Mouse (Mus musculus): ENCODE measurements around the gene Serinc2. TPM values are rescaled to one million over a fixed set of nuclear protein-coding genes. Genes with fewer than 3 reads are reported as not detected.

The Serinc2 gene
- polyA plus RNA-seq, 1 experiment = 356 TPM

DNA sequence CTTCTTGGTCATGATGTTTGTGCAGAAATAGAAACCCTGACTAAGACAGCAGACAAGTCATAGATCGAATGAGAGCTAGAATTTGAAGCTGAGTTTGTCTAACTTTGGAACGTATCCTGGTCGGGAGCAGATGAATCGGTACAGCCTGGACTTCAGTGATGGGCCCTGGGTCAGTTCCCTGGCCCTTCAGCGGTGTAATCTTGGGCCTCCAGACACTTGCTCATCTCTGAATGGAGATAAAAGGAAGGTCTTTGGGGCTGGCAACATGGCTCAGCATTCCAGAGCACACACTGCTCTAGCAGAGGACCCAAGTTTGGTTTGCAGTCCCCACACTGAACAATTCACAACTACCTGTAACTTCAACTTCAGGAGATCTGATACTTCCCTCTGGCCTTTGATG, 36.0 kb downstream of the Serinc2 start:
- Histone ChIP-seq H3K4me3 (ENCODE audit: low read depth, low read length) (no peak overlapping the region), H3K4me1 (ENCODE audit: control insufficient read depth, insufficient read depth, insufficient read length, low read length) (no peaks in the 10 kb centered on the region; the same call in 1 of the 2 replicates), H3K27me3 (ENCODE audit: control insufficient read depth, insufficient read depth, low read length) (no peaks in the 10 kb centered on the region), H3K27ac (ENCODE audit: insufficient read depth, low read depth, low read length) (no peak overlapping the region), H3K36me3 (ENCODE audit: control insufficient read depth, insufficient read depth, low read length) (no peaks in the 10 kb centered on the region)
- WGBS = 88% methylated on average over 5 of the region's 5 CpGs
- TF ChIP-seq CTCF (IDR thresholded peaks at IDR 0.05; ENCODE audit: extremely low read depth, insufficient read length, insufficient replicate concordance, low read depth, low read length) (no peak), POLR2A (IDR thresholded peaks at IDR 0.05; ENCODE audit: low read depth, low read length) (no peak)

DNA sequence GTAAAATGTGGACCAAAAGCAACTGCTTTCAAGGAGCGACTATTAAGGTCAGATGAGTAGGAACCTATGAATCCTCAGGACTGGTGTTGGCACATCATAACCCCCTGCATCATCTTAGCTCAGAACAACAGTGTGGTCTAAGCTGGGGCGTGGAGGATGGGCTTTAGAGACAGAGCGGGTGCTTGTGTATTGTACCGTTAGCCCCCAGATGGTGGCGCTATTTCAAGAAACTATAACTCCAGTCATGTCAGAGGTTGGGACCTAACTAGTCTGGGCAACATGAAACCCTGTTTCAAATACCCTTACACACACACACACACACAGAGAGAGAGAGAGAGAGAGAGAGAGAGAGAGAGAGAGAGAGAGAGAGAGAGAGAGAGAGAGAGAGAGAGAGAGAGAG, 38.3 kb downstream of the Serinc2 start:
- H3K36me3 ChIP-seq (ENCODE audit: control insufficient read depth, insufficient read depth, low read length) = no peaks in the 10 kb centered on the region
- H3K27ac ChIP-seq (ENCODE audit: insufficient read depth, low read depth, low read length) = no peak overlapping the region
- 38% methylated on average over 5 of the region's 5 CpGs for WGBS
- no peaks in the 10 kb centered on the region for H3K4me1 ChIP-seq (ENCODE audit: control insufficient read depth, insufficient read depth, insufficient read length, low read length)
- H3K4me3 ChIP-seq (ENCODE audit: low read depth, low read length) = no peak overlapping the region
- H3K27me3 ChIP-seq (ENCODE audit: control insufficient read depth, insufficient read depth, low read length) = no peaks in the 10 kb centered on the region
- no peak for TF ChIP-seq CTCF (IDR thresholded peaks at IDR 0.05; ENCODE audit: extremely low read depth, insufficient read length, insufficient replicate concordance, low read depth, low read length)
- TF ChIP-seq POLR2A (IDR thresholded peaks at IDR 0.05; ENCODE audit: low read depth, low read length) = no peak

DNA sequence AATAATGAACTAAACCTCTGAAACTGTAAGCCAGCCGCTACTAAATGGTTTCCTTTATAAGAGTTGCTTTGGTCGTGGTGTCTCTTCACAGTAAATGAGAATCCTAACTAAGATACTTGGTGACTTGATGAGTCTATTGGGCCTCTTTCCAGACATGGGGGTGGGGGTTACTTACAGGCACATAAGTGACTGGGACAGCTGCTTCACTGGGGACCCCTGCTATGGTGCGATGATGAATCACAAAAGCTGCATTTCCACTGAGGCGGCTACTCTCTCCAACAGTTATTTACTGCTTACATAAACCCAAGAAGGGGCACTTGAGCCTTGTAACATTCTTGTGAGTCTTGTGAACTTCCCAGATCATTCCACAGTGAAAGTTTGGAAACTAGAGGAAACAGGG, 41.4 kb downstream of the Serinc2 start:
- H3K27ac ChIP-seq (ENCODE audit: insufficient read depth, low read depth, low read length) = no peak overlapping the region
- no peak overlapping the region for H3K4me3 ChIP-seq (ENCODE audit: low read depth, low read length)
- 77% methylated on average over 4 of the region's 4 CpGs for WGBS

DNA sequence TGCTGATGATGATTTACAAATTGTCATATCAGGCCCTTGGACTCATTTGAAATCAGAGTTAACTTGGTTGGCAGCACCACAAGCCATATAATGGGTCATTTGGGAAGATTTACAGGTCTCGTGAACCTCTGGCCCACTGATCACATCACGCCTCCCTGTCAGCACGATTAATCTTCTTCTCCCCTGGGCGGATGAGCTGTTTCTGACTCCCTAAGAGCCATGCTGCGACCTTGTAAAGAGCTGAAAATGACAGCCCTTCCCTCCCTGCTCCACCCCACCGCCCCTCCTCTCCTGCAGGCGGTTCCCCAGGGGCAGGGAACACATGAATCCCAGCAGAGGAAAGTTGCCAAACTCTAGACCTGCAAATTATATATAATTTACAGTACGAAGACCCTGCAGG, 42.6 kb downstream of the Serinc2 start:
- no peaks in the 10 kb centered on the region for H3K36me3 ChIP-seq (ENCODE audit: control insufficient read depth, insufficient read depth, low read length)
- no peak overlapping the region for H3K27ac ChIP-seq (ENCODE audit: insufficient read depth, low read depth, low read length)
- TF ChIP-seq CTCF (IDR thresholded peaks at IDR 0.05; ENCODE audit: extremely low read depth, insufficient read length, insufficient replicate concordance, low read depth, low read length) (no peak), POLR2A (IDR thresholded peaks at IDR 0.05; ENCODE audit: low read depth, low read length) (no peak)
- H3K27me3 ChIP-seq (ENCODE audit: control insufficient read depth, insufficient read depth, low read length) = no peaks in the 10 kb centered on the region
- no peaks in the 10 kb centered on the region for H3K4me1 ChIP-seq (ENCODE audit: control insufficient read depth, insufficient read depth, insufficient read length, low read length)
- WGBS = 68% methylated on average over 8 of the region's 8 CpGs
- H3K4me3 ChIP-seq (ENCODE audit: low read depth, low read length) = no peak overlapping the region

More for the DNA sequence above, 41.4 kb downstream of the Serinc2 start:
- no peak for TF ChIP-seq CTCF (IDR thresholded peaks at IDR 0.05; ENCODE audit: extremely low read depth, insufficient read length, insufficient replicate concordance, low read depth, low read length)
- no peak for TF ChIP-seq POLR2A (IDR thresholded peaks at IDR 0.05; ENCODE audit: low read depth, low read length)
- Histone ChIP-seq H3K36me3 (ENCODE audit: control insufficient read depth, insufficient read depth, low read length) (no peaks in the 10 kb centered on the region), H3K27me3 (ENCODE audit: control insufficient read depth, insufficient read depth, low read length) (no peaks in the 10 kb centered on the region), H3K4me1 (ENCODE audit: control insufficient read depth, insufficient read depth, insufficient read length, low read length) (no peaks in the 10 kb centered on the region)

DNA sequence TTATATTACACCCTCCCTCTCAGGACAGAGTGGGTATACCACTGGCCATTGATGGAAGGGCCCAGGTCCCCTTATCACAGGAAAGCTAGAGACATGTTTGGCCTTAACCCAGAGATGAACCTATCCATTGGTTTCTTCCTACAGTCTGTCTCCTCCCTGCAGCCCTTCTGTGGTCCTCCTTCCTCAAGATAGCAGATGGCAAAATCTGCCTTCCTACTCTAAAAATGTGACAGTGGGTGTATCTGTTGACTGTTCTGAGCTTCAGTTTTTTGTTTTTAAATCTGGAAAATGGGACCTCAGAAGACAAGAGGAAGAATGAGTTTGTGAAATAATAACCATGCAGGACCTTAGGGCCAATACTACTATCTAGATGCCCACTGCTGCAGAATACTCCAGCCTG, 54.9 kb downstream of the Serinc2 start:
- no peaks in the 10 kb centered on the region for H3K36me3 ChIP-seq (ENCODE audit: control insufficient read depth, insufficient read depth, low read length)
- no peak for TF ChIP-seq POLR2A (IDR thresholded peaks at IDR 0.05; ENCODE audit: low read depth, low read length)
- no peak for TF ChIP-seq CTCF (IDR thresholded peaks at IDR 0.05; ENCODE audit: extremely low read depth, insufficient read length, insufficient replicate concordance, low read depth, low read length)
- no peaks in the 10 kb centered on the region for H3K4me1 ChIP-seq (ENCODE audit: control insufficient read depth, insufficient read depth, insufficient read length, low read length)
- H3K27me3 ChIP-seq (ENCODE audit: control insufficient read depth, insufficient read depth, low read length) = no peaks in the 10 kb centered on the region
- no peak overlapping the region for H3K27ac ChIP-seq (ENCODE audit: insufficient read depth, low read depth, low read length)
- no peak overlapping the region for H3K4me3 ChIP-seq (ENCODE audit: low read depth, low read length)

DNA sequence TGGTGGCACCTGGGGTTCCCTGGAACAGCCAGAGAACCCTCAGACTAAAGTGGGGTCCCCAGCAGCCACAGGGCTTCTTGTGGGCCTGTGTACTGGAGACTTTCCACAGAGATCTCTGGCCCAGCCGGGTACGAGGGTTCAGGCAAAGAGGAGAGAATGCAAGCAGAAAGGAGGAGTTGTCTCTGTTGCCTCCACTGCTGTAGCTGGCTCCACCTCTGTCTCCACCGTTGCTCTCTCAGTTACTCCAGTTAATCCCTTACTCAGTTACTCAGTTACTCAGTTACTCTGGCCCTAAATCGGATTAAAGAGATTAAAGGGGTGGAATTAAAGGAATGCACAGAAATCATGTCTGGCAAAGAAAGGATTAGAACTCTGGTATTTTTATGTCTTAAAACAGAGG, 56.8 kb downstream of the Serinc2 start, which contains the start of gene Gm853:
Gene Gm853 (minus strand): TSS at position 223 of the 400 bp plus-strand sequence.
- H3K4me1 ChIP-seq (ENCODE audit: control insufficient read depth, insufficient read depth, insufficient read length, low read length) = no peaks in the 10 kb centered on the region
- H3K4me3 ChIP-seq (ENCODE audit: low read depth, low read length) = no peak within 1 kb of the TSS
- H3K36me3 ChIP-seq (ENCODE audit: control insufficient read depth, insufficient read depth, low read length) = no peaks in the 10 kb centered on the region
- 48% methylated on average over 4 of the region's 4 CpGs for WGBS
- H3K27ac ChIP-seq (ENCODE audit: insufficient read depth, low read depth, low read length) = no peak within 1 kb of the TSS
- no peaks in the 10 kb centered on the region for H3K27me3 ChIP-seq (ENCODE audit: control insufficient read depth, insufficient read depth, low read length)
- TF ChIP-seq POLR2A (IDR thresholded peaks at IDR 0.05; ENCODE audit: low read depth, low read length) (no peak), CTCF (IDR thresholded peaks at IDR 0.05; ENCODE audit: extremely low read depth, insufficient read length, insufficient replicate concordance, low read depth, low read length) (no peak)

DNA sequence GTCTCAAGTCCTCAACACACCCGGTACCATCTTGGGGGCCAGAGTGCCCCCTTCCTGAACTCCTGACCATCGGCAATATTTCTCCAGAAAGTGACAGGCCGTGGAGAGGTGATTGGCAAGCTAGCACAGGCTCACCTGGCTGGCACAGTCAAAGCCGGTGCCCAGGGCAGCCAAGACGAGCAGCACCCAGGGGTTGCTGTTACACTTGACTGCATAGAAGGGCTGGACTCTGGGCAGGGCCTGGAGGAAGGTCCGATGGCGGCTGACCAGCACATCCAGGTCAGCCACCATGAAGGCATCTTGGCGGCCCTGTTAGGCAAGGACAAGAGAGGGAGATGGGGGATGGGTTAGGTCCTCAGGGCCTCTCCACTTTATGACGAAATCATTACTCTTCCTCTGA, 58.8 kb downstream of the Serinc2 start:
- Histone ChIP-seq H3K27me3 (ENCODE audit: control insufficient read depth, insufficient read depth, low read length) (no peaks in the 10 kb centered on the region), H3K36me3 (ENCODE audit: control insufficient read depth, insufficient read depth, low read length) (no peaks in the 10 kb centered on the region), H3K4me3 (ENCODE audit: low read depth, low read length) (no peak overlapping the region), H3K27ac (ENCODE audit: insufficient read depth, low read depth, low read length) (no peak overlapping the region), H3K4me1 (ENCODE audit: control insufficient read depth, insufficient read depth, insufficient read length, low read length) (no peaks in the 10 kb centered on the region)
- WGBS = 73% methylated on average over 9 of the region's 9 CpGs
- TF ChIP-seq POLR2A (IDR thresholded peaks at IDR 0.05; ENCODE audit: low read depth, low read length) = no peak
- TF ChIP-seq CTCF (IDR thresholded peaks at IDR 0.05; ENCODE audit: extremely low read depth, insufficient read length, insufficient replicate concordance, low read depth, low read length) = no peak

DNA sequence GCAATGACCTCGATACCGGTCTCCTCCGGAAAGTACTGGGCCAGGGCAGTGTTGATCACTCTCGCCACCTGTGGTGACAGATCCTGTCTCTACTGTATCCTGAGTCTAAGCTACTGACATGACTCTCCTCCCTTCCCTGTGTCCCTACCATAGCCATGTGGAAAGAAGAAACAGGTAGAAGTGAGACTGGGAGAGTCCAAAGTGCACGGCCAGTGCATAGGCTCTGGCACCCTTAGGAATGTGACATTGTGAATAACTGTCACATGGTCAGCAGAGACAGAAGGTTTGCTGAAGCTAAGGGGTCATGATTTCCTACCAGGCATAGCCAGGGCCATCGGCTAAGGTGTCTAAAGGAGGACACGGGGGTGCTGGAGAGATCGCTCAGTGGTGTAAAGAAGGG, 63.6 kb downstream of the Serinc2 start:
- Histone ChIP-seq H3K27me3 (ENCODE audit: control insufficient read depth, insufficient read depth, low read length) (no peaks in the 10 kb centered on the region), H3K4me1 (ENCODE audit: control insufficient read depth, insufficient read depth, insufficient read length, low read length) (no peaks in the 10 kb centered on the region), H3K4me3 (ENCODE audit: low read depth, low read length) (no peak overlapping the region), H3K27ac (ENCODE audit: insufficient read depth, low read depth, low read length) (no peak overlapping the region), H3K36me3 (ENCODE audit: control insufficient read depth, insufficient read depth, low read length) (no peaks in the 10 kb centered on the region)
- TF ChIP-seq POLR2A (IDR thresholded peaks at IDR 0.05; ENCODE audit: low read depth, low read length) = no peak
- no peak for TF ChIP-seq CTCF (IDR thresholded peaks at IDR 0.05; ENCODE audit: extremely low read depth, insufficient read length, insufficient replicate concordance, low read depth, low read length)
- 71% methylated on average over 8 of the region's 8 CpGs for WGBS

Measured in small intestine, adult 2 months (tissue).